Mouse (Mus musculus): ENCODE results near the gene Ildr2.
A peak's percentile ranks its signal among the peaks of the same experiment; 100 is the strongest.

The Ildr2 gene

DNA sequence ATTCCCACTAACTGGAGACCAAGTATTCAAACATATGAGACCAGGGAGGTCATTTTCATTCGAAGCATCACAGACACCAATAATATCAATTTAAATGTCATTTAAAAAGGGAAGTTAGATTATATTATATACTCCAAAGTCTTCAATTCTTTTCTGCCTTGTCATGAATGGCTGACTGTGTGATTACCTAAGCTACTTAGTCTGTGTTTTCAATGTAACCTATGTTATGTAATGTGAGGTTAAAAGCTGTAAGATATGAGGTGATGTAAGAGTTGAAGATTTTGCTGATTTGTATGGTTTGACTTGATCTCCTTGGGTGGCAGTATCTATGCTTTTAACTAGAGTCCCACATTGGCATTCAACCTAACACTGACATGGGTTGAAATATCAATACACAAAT lies 88.6 kb downstream of the Ildr2 start:
- DNase-seq (ENCODE audit: low spot score) = no peak

DNA sequence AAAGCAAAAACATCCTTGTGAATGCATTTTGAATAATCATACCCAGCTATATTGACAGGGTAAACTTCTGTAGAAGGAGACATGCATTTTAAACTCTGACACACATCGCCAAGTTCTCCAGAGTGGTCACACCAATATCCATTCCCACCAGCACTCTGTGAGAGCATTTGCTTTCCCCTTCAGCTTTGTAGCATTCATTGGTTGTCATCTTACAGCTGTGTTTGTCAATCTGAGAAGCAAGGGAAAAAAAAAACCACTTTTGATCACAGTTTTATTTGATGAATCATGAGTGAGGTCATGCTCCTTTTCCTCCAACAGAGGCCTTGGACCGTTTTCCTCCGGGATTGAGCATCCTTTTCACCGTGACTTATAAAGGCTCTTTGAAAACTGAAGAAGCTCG lies 89.6 kb downstream of the Ildr2 start:
- DNase-seq (ENCODE audit: low spot score) = no peak

DNA sequence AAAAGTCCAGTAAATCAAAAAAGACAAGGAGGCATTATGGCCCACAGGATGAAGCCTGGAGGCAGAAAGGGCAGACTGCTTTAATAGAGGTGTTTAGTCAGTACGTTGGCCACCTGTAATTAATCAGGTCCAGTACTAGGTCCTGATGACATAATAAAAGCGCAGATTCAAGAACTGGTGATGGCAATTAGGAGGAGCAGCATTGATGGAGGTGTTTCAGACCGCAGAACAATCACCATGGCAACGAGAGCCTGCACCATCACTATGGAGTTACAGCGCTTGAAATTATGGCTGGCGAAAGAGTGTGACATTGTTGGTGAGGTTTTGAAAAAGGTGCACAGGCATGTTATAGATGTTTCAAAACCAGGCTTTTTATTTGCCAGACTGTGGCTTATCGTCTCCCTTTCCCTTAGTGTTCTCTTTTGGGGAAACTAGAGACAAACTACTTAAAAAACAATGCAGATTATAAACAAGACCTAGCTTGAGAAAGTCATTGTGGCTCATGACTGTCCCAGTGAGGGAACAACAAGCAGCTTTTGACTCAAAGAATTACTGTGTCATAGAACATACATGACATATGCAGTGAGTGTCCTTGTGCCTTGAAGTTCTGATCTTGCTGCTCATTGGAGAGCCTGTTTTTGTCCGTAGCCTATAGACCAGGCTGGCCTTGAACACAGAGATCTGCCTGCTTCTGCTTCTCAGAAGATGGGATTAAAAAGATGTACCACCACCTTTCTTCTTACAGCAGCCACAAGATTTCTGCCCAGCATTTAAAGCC lies 90.5 kb downstream of the Ildr2 start:
- DNase-seq (ENCODE audit: low spot score) = no peak

DNA sequence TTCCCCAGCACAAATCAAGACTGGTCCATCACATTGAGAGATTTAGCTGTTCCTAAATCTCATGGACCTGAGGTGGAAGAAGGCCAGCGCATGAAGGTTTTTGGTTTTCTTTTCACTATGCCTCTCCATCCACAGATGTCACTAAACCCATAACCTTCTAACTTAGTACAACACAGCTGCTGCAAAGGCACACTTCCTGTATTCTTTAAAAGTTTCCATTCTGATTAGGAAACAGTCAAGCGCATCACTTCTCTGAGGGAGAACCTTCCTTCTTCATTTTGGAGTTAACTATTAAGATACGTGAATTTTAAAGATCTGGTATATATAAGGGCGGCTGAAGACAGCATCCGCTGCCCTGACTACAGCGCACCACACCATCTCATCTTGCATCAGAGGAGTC lies 91.7 kb downstream of the Ildr2 start:
- no peak for DNase-seq (ENCODE audit: low spot score)

DNA sequence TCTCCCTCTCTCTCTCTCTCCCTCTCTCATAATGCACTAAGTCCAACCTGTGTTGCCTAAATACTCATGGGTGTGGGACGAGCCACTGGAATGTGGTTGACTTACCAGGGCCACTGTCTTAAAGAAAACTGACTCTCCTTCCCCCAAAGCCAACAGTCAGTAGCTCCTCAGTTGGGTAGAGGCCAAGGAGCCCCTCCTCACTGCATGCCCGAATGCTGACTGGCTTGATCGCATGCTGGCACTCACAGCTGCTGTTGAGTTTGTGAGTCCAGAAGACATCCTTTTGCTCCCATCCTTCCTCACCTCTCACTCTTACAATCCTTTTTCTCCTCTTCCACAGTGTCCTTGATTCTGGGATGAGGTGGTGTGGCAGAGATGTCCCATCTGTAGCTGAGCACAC lies 93.0 kb downstream of the Ildr2 start:
- DNase-seq (ENCODE audit: low spot score) = no peak

DNA sequence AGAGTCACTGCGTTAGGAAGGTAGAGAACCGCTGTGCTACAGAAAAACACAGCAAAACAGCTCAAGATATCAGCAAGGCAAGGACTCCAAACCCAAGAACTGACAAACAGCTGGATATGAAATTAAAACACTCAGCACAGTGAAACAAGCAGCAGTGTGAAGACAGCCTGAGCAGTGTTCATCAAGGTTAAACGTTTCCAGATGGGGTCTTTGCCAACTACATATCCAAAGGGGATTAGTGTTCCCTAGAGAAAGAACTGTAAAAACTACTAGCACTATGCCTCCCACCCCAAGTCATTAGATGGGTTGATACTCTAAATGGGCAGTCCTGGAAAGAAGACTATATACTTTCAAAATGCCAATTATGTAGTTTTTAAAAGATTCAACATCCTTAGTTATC lies 95.4 kb downstream of the Ildr2 start:
- no peak for DNase-seq (ENCODE audit: low spot score)

DNA sequence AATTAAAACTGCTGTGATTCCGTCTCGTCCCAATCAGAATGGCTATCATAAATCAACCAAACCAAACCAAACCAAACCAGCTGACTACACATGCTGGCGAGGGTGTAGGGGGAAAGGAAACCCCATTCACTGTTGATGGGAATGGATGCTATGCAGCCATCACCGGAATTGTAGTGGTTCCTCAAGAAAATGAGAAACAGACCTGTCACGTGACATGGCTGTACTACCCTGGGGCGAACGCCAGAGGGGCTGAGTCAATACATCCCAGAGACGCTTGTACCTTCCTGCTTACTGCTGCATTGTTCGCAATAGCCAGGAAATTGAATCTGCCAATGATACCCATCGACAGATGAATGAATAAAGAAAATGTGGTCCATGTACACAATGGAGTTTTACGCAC lies 95.8 kb downstream of the Ildr2 start:
- no peak for DNase-seq (ENCODE audit: low spot score)

DNA sequence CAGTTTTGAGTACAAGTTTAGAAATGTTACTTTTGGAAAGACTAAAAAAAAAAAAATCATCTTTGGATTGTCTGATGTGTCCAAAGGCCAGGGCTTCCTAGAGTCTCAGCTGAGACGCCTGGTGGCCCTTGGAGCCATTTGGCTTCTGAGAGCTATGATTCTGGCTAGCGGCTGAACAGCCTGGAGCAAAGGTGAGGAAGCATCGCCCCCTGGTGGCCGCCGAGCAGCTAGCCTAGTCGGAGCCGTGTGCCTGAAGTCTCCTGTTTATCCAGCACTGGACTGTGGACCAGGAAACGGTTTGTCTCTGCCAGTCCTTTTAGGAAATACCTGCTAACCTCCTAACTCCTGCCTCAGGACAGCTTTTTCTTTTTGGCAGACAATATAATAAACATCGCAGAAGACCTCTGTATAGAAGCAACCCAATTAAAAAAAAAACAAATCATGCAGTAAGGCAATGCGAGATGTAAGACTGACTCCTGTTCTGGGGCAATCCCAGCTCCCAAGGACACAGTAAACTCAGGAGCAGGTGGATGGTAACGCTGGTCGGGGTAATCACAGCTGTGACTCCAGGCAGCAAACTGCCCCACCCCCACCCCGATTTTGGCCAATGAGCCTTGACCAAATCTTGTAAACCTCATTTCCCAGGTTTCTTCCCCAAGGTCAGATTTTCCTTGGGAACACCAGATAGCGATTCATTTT lies 106.4 kb downstream of the Ildr2 start:
- peak; percentile 54 for DNase-seq (ENCODE audit: low spot score)

DNA sequence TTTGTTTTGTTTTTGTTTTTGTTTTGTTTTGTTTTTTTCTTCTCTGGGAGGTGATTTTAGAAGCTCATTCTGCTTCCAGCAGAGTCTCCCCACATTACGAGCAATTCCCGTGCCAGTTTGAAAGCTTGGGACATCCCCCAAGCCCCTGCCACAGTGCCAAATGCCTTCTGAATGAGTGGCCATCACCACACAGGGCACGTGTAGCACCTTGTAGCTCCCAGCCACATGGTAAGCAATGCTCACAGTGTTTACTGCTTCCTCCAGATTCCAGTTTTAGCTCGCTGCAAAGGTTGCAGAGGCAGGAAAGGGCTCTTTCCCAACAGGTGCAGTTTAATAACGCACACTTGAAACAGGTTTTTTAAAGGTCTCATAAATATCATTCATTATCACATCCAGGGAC lies 107.0 kb downstream of the Ildr2 start:
- no peak for DNase-seq (ENCODE audit: low spot score)

DNA sequence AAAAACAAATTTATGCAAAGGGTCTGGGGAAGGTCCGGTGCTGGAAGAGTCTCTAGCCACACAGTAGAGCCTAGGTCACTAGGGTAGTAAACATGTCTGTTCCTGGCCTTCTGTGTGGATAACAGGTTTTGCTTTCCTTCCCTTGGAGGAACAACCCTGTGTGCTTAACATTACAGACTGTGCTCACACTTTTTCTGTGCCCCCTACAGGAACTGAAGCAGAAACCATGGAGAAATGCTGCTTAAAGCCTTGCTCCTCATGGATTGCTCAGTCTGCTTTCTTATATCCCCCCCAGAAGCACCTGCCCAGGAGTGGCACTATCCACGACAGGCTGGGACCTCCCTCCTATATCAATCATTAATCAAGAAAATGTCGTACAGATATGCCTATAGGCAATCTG lies 107.9 kb downstream of the Ildr2 start:
- no peak for DNase-seq (ENCODE audit: low spot score)

DNA sequence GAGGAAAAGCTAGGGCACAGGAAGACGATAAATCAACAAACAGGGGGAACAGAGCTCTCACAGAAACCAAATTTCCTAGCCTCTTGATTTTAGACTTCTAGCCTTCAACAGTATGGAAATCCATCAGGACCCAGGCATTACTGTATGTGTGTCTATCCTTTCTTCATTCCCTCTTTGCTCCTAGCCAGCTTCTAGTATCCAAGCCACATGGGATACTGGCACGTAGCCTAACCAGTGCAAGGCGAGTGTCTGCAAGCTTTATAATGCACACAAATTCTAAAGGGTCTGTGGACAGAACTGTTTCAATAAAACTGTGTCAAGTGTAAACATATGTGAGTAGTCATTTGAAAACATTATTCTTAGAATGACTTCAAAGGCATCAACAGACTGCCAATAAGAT lies 108.7 kb downstream of the Ildr2 start:
- no peak for DNase-seq (ENCODE audit: low spot score)

DNA sequence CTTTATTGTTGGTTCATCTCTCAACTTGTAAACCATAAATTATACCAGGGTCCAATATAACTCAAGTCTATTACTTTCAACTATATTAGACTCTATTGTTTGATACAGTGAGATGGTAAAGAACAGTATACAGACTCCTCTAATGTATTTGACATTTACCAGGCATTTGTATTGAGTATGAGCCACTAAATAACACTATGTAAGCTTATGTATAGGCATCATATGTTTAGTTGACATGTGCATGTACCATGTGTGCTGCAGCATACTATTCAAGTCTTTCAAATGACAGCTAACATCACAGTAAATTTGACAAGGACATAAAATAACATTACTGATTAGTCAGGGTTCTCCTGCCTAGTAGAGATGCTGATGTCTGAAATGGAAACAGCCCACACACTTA lies 109.2 kb downstream of the Ildr2 start:
- DNase-seq (ENCODE audit: low spot score) = no peak

All from ovary, postnatal 10 days (tissue).